Mouse (Mus musculus): ENCODE measurements at regions not wholly inside any gene's neighbourhood (a gene's known extent, or its start where the extent isn't known, plus 50 kb on each side); places are given as distances from the start of the nearest gene placed in this dataset.

GRCm38 (mm10) chr11:19306687-19307086 lies 287.9 kb upstream of the Meis1 start:
- TF ChIP-seq CTCF (IDR thresholded peaks at IDR 0.05; ENCODE audit: low read depth, low read length), result no peak
- no peak for TF ChIP-seq POLR2A (IDR thresholded peaks at IDR 0.05; ENCODE audit: insufficient read depth, low read length)
